Mouse (Mus musculus) left cerebral cortex, adult 8-10 months (tissue): ENCODE data around the gene Zbtb12. TPM values are rescaled to one million over a fixed set of nuclear protein-coding genes. Genes with fewer than 3 reads are reported as not detected.

Source experiments
- DNase-seq, 2 experiments: peaks; one replicate each; pipeline ENCODE4 v3.0.0; 2022; ENCODE audit warnings: low spot score in 2 of 2
- microRNA-seq, 2 experiments: library from miRNA; unstranded; fragments of <30 nt; microRNA quantifications; one replicate each; pipeline ENCODE4 v1.2.0; 2022
- total RNA-seq, 4 experiments: library from RNA; stranded (reverse); gene quantifications; 2 replicates each; pipeline ENCODE4 v1.2.4; 2022

The Zbtb12 gene
- total RNA-seq, 4 experiments from 2014 or later = 8.3 to 9.1 (median 9.0) TPM

GRCm38 (mm10) chr17:34943128-34943815 lies 64.0 kb downstream of the Zbtb12 start:
- no peak for DNase-seq

- no peak for DNase-seq
Measured at GRCm38 (mm10) chr17:34944362-34944761, 65.1 kb downstream of the Zbtb12 start.

Small RNAs within 50 kb of the gene (microRNA-seq; reads per million reads assigned to microRNA genes)
- gene Mir6970 = 0.84 to 1.1 reads per million in 2 experiments
- 2.4 to 3.6 reads per million in 2 experiments for gene Mir6971
- 0 reads per million in 2 experiments for gene Mir6972

Other genes starting within 250 kb of the Zbtb12 start
- gene Prrt1, start 249.9 kb upstream of the Zbtb12 start, total RNA-seq = 100 to 1,000 TPM in 3 of 4 experiments, 10 to 100 TPM in 1; 90.1 to 149 (median 116) TPM
- gene Fkbpl, start 234.7 kb upstream of the Zbtb12 start, total RNA-seq = 10 to 100 TPM; 12.5 to 16.7 (median 14.8) TPM
- gene Atf6b, start 232.3 kb upstream of the Zbtb12 start, total RNA-seq = 10 to 100 TPM; 46.3 to 56.8 (median 53.7) TPM
- 1 to 10 TPM; 2.5 to 3.1 (median 2.8) TPM for gene Tnxb, start 208.9 kb upstream of the Zbtb12 start, total RNA-seq
- gene C4b, start 135.6 kb upstream of the Zbtb12 start, total RNA-seq = 100 to 1,000 TPM in 2 of 4 experiments, 10 to 100 TPM in 2; 27.2 to 188 (median 81.4) TPM
- gene Cyp21a1, start 74.9 kb upstream of the Zbtb12 start, total RNA-seq = 1 to 10 TPM in 2 of 4 experiments, not detected in 2; 3.1 to 3.7 TPM
- gene Stk19, start 42.5 kb upstream of the Zbtb12 start, total RNA-seq = 10 to 100 TPM; 45.3 to 49.5 (median 47.7) TPM
- 10 to 100 TPM; 31.8 to 37.2 (median 34.0) TPM for gene Dxo, start 42.5 kb upstream of the Zbtb12 start, total RNA-seq
- 10 to 100 TPM; 61.1 to 73.1 (median 67.3) TPM for gene Skiv2l, start 29.3 kb upstream of the Zbtb12 start, total RNA-seq
- 10 to 100 TPM; 34.8 to 38.3 (median 37.2) TPM for gene Nelfe, start 29.1 kb upstream of the Zbtb12 start, total RNA-seq
- gene Cfb, start 17.0 kb upstream of the Zbtb12 start, total RNA-seq = under 1 TPM in 1 of 4 experiments, not detected in 3; 0.43 TPM
- not detected for gene Gm20547, start 2.6 kb downstream of the Zbtb12 start, total RNA-seq
- 1 to 10 TPM; 1.6 to 5.9 (median 4.0) TPM for gene C2, start 18.8 kb downstream of the Zbtb12 start, total RNA-seq
- 100 to 1,000 TPM; 182 to 191 (median 185) TPM for gene Ehmt2, start 19.0 kb downstream of the Zbtb12 start, total RNA-seq
- gene Slc44a4, start 35.0 kb downstream of the Zbtb12 start, total RNA-seq = under 1 TPM; 0.33 to 0.66 (median 0.51) TPM
- gene Neu1, start 51.8 kb downstream of the Zbtb12 start, total RNA-seq = 10 to 100 TPM; 40.1 to 44.4 (median 42.7) TPM
- 10 to 100 TPM in 2 of 4 experiments, 1 to 10 TPM in 2; 6.9 to 13.1 (median 10.4) TPM for gene Hspa1b, start 79.8 kb downstream of the Zbtb12 start, total RNA-seq
- not detected for gene Gm20481, start 90.4 kb downstream of the Zbtb12 start, total RNA-seq
- gene Hspa1a, start 92.7 kb downstream of the Zbtb12 start, total RNA-seq = 10 to 100 TPM; 11.9 to 17.5 (median 13.7) TPM
- under 1 TPM; 0.24 to 0.72 (median 0.58) TPM for gene Hspa1l, start 93.2 kb downstream of the Zbtb12 start, total RNA-seq
- gene Lsm2, start 102.4 kb downstream of the Zbtb12 start, total RNA-seq = 10 to 100 TPM; 14.1 to 22.5 (median 17.3) TPM
- gene Vars, start 121.5 kb downstream of the Zbtb12 start, total RNA-seq = 10 to 100 TPM; 43.5 to 53.0 (median 48.2) TPM
- gene Vwa7, start 137.1 kb downstream of the Zbtb12 start, total RNA-seq = 1 to 10 TPM in 3 of 4 experiments, under 1 TPM in 1; 0.95 to 1.5 (median 1.3) TPM
- gene Sapcd1, start 148.5 kb downstream of the Zbtb12 start, total RNA-seq = under 1 TPM in 2 of 4 experiments, not detected in 2; 0.59 to 0.67 TPM
- 1 to 10 TPM in 1 of 4 experiments, under 1 TPM in 2, not detected in 1; 0.34 to 1.2 (median 0.78) TPM for gene Msh5, start 167.3 kb downstream of the Zbtb12 start, total RNA-seq
- 10 to 100 TPM; 10.2 to 18.3 (median 11.8) TPM for gene Clic1, start 170.5 kb downstream of the Zbtb12 start, total RNA-seq
- 10 to 100 TPM; 13.1 to 20.2 (median 14.8) TPM for gene Ddah2, start 179.6 kb downstream of the Zbtb12 start, total RNA-seq
- gene Ly6g6c, start 185.9 kb downstream of the Zbtb12 start, total RNA-seq = not detected
- gene Mpig6b, start 186.7 kb downstream of the Zbtb12 start, total RNA-seq = under 1 TPM in 1 of 4 experiments, not detected in 3; 0.15 TPM
- gene Ly6g6e, start 197.4 kb downstream of the Zbtb12 start, total RNA-seq = 1 to 10 TPM; 3.7 to 4.9 (median 4.0) TPM
- 1 to 10 TPM in 3 of 4 experiments, under 1 TPM in 1; 0.70 to 1.8 (median 1.3) TPM for gene Ly6g6d, start 198.6 kb downstream of the Zbtb12 start, total RNA-seq
- gene Ly6g6f, start 206.1 kb downstream of the Zbtb12 start, total RNA-seq = under 1 TPM in 2 of 4 experiments, not detected in 2; 0.50 to 0.54 TPM
- gene Abhd16a, start 209.8 kb downstream of the Zbtb12 start, total RNA-seq = 100 to 1,000 TPM; 117 to 125 (median 121) TPM
- not detected for gene Ly6g5c, start 228.8 kb downstream of the Zbtb12 start, total RNA-seq
- under 1 TPM; 0.32 to 1.00 (median 0.46) TPM for gene Ly6g5b, start 235.9 kb downstream of the Zbtb12 start, total RNA-seq
- 10 to 100 TPM; 19.7 to 24.5 (median 22.8) TPM for gene Gpank1, start 242.0 kb downstream of the Zbtb12 start, total RNA-seq
- gene Csnk2b, start 242.6 kb downstream of the Zbtb12 start, total RNA-seq = 100 to 1,000 TPM; 188 to 228 (median 194) TPM
- 10 to 100 TPM; 25.6 to 34.3 (median 30.1) TPM for gene D17H6S53E, start 246.9 kb downstream of the Zbtb12 start, total RNA-seq